Mouse (Mus musculus): ENCODE results near the gene Olfr287. TPM values are rescaled to one million over a fixed set of nuclear protein-coding genes. Genes with fewer than 3 reads are reported as not detected.
A peak's percentile ranks its signal among the peaks of the same experiment; 100 is the strongest.

Gene Olfr287
- total RNA-seq (2021), result not detected in 2 replicates
- long read RNA-seq, experiment 1, result 0 reads
- long read RNA-seq, experiment 2, result 0 reads

- peak; percentile 45 for DNase-seq
Observed at GRCm38 (mm10) chr15:98220877-98221276, at the start of gene Olfr287, which contains the start of gene Gm44579. Gene Olfr287 (minus strand): TSS chr15:98221056. Gene Gm44579 (minus strand): TSS chr15:98220977.

- no peak for DNase-seq
Observed at GRCm38 (mm10) chr15:98257776-98258175, 36.9 kb upstream of the Olfr287 start.

GRCm38 (mm10) chr15:98257193-98257592 lies 36.3 kb upstream of the Olfr287 start, which contains the start of gene H1fnt:
Gene H1fnt (minus strand): TSS chr15:98257293.
- no peak for DNase-seq

GRCm38 (mm10) chr15:98256271-98256670 lies 35.4 kb upstream of the Olfr287 start:
- peak; percentile 56 for DNase-seq

GRCm38 (mm10) chr15:98235442-98235841 lies 14.6 kb upstream of the Olfr287 start:
- no peak for DNase-seq

GRCm38 (mm10) chr15:98234350-98234749 lies 13.5 kb upstream of the Olfr287 start, which contains the start of gene Olfr286:
Gene Olfr286 (minus strand): TSS chr15:98234450.
- DNase-seq, result no peak

GRCm38 (mm10) chr15:98226096-98226495 lies 5.2 kb upstream of the Olfr287 start:
- no peak for DNase-seq

GRCm38 (mm10) chr15:98225610-98226009 lies 4.8 kb upstream of the Olfr287 start:
- no peak for DNase-seq

- no peak for DNase-seq
Observed at GRCm38 (mm10) chr15:98222377-98222776, 1.5 kb upstream of the Olfr287 start.

GRCm38 (mm10) chr15:98214130-98214529 lies 6.7 kb downstream of the Olfr287 start:
- no peak for DNase-seq

- peak; percentile 16 for DNase-seq
Observed at GRCm38 (mm10) chr15:98213336-98213870, 7.5 kb downstream of the Olfr287 start.

GRCm38 (mm10) chr15:98209676-98210075 lies 11.2 kb downstream of the Olfr287 start:
- DNase-seq, result no peak

- DNase-seq, result no peak
Observed at GRCm38 (mm10) chr15:98195442-98195841, 25.4 kb downstream of the Olfr287 start, which contains the start of gene Olfr288. Gene Olfr288 (minus strand): TSS chr15:98195542.

- no peak for DNase-seq
Observed at GRCm38 (mm10) chr15:98184456-98184855, 36.4 kb downstream of the Olfr287 start.

- no peak for DNase-seq
Observed at GRCm38 (mm10) chr15:98181856-98182570, 38.8 kb downstream of the Olfr287 start.

- peak; percentile 96 for DNase-seq
Observed at GRCm38 (mm10) chr15:98181132-98181711, 39.6 kb downstream of the Olfr287 start.

GRCm38 (mm10) chr15:98180567-98181131 lies 40.2 kb downstream of the Olfr287 start:
- DNase-seq, result no peak

GRCm38 (mm10) chr15:98177320-98177719 lies 43.5 kb downstream of the Olfr287 start:
- DNase-seq, result no peak

- peak; percentile 41 for DNase-seq
Observed at GRCm38 (mm10) chr15:98173821-98174220, 47.0 kb downstream of the Olfr287 start.

GRCm38 (mm10) chr15:98172113-98172512 lies 48.7 kb downstream of the Olfr287 start:
- no peak for DNase-seq

GRCm38 (mm10) chr15:98170917-98171316 lies 49.9 kb downstream of the Olfr287 start:
- DNase-seq, result no peak

GRCm38 (mm10) chr15:98170365-98170764 lies 50.5 kb downstream of the Olfr287 start:
- DNase-seq, result peak; percentile 13

- no peak for DNase-seq
Observed at GRCm38 (mm10) chr15:98168622-98169004, 52.2 kb downstream of the Olfr287 start.
